Mouse (Mus musculus) adipocyte (in vitro differentiated cells): ENCODE measurements around the gene Prss44.
"Not testable (repeated sequence)": the region's sequence is repeated elsewhere in the genome, so short reads cannot be mapped to it uniquely, and the experiment has no call there.

ENCODE experiments used
- DNase-seq: peaks from one replicate; pipeline ENCODE4 v3.0.0-alpha.2; 2016; ENCODE audit warnings: low spot score

Prss44 gene

DNA sequence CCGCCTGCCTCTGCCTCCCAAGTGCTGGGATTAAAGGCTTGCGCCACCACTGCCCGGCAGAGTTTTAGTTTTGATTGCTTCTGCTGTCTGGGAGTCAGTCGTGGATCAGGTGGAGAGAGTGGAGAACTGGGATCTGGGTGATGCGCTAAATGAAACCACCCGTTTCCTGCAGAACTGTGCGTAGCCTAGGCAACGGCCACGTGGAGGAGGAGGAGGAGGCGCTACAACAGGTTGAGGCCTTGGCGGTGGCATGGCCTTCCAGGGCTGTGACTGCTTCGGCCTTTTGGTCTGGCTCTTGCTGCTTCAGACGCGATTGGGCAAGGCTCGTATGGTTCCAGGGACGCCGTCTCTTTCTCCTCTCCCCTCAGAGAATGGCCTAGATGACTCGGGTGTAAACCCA lies at the start of gene Prss44:
Gene Prss44, plus strand, starts transcription at position 206 of the 400 bp plus-strand sequence.
- no peak for DNase-seq

DNA sequence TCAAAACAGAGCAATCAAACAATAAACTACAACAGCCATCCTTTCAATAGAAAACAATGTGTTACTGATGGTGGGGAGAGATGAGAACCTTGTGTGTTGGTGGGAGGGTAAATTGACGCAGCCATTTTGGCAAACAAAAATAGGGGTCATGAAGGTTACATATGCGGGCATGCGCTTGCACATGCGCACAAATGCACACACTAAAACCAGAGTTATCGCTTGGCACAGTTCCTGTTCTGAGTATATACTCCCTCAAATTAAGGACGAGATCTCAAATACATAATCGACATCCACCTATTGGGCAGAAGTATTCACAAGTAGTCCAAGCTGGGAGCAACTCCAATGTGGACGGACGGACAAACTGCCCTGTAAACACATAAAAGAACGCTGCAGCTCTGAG lies 41.5 kb upstream of the Prss44 start:
- DNase-seq = no peak

DNA sequence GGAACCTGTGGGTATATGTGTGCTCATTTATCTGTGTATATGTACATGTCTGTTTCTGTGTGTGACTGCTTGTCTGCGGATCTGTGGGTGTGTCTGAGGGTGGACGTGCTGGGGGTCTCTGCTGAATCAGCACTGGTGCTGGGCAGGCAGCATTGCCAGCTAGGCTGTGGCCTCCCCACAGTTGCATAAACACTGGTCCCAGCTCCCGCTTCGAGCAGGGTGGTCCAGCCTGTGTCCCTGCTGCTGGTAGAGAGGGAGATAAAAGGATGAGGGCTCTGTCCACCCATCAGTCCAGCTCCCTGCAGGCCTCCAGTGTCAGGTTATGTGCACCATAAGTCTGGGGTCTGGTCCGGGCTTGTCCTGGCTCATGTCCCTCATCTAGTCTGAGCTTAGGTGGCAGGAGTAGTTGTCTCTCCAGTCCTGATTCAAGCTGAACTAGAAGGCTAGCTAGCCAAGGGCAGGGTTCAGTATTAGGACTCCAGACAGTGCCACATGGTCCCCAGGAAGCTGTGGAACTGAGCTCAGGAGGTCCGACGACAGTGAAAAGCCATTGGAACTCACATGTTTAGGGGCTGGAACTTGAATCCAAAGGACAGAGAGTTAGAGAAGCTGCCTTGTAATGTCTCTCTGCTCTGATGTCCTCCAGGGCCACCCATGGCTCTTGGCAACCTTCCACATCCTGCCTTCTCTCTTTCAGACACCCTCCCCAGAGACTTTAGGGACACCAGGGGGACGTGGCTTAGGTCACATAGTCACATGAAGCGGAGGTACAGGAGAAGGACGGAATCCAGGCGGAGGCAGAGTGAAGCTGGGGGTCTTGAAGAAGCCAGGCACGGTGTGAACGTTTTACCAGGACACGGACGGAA lies 39.2 kb upstream of the Prss44 start:
- no peak for DNase-seq

DNA sequence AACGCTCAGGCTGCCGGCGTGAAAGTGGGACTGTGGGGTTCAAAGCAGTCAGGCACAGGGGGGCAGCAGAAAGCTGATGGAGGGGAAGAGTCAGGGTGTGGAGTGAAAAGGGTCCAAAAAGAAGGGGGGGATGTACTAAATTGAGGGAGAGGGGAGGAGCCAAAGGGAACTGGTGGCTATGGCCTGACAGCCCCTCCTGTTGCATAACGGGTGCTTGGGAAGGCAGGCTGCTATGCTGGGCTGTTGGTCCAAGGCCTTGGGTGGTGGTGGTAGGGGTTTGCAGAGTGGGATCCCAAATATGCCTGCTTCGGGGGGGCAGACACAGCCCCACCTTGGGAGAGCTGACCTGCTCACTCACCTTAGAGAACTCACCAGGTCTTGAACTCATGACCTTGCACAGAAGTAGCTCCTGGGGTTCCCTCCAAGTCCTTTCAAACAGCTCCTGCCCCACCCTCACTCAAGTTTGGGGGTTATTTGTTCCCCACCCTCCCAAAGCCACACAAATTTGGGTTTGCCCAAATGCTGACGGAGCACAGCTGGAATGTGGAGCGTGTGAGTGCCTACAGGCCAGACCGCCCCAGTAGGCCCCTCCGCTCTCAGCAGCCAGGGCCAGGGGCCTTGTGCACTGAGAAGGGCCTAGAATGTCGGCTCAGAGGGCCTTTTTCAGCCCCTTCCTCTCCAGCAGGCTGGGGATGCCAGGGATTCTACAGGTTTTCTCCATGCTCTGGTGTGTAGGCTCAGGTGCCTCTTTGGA lies 38.3 kb upstream of the Prss44 start:
- DNase-seq = no peak

DNA sequence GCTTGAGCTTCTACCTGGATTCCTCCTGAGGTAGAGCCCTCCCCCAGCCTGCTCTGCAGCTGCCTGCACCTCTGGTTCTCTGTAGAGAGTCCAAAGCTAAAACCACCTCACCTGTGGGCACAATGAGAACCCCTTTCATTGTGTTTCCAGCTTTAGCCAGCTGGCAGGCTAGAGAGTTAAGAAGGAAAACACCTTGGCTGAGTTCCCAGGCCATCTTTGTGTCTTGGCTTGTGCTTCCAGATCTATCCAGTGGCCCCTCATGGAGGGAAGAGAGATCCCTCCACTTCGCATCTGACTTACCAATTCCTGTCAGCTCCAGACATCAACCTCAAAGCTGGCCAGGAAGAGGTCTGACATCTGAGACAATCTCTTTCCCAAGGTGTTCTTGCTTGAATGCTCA lies 35.7 kb upstream of the Prss44 start:
- no peak for DNase-seq

DNA sequence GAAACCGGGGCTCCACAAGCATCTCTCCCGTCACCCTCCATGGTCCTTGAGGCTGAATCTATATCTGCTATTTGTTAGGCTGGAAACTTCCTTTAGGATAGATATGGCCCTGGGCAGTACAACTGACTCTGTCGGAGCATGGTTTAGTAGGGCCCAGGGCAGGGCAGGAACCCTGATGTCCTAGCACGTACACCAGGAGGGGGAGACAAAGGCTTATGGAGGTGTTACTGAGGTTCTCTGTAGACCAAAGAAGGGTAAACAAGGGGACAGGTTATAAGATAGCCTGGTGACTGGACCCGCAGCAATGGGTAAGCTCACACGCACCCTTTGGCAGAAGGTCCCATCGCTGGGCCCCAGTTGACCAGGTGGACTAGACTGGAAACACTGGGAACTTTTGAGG lies 35.2 kb upstream of the Prss44 start:
- no peak for DNase-seq

DNA sequence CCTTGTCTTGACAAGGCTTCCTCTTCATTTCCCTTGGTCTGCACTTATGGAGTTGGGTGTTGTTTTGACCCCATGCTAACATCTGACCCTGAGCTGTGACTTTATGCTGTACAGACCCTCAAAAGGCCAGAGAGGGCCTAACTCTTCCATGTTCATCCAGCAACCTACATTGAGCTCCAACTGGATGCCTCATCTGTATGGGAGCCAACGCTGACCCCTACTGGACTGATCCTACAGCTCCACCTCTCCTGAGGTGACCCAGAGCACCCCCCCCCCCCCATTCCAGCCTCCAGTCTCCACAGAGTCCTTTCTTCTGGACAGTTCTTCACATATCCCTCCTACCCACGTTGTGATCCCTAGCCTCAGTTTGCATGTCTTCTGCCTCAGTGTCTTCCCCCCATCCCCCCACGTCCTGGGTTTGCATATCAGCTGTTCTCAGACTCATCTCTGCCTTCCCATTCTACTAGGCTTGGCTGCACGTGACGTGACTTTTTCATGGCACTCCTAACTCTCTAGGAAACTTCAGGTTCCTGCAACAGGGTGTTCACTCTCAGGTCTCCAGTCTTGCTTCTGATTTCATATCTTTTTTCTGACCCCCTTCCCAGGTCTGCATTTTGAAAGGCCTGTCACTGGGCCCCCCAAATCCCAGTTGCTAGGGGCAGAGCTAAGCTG lies 34.4 kb upstream of the Prss44 start:
- DNase-seq = peak; percentile 44

DNA sequence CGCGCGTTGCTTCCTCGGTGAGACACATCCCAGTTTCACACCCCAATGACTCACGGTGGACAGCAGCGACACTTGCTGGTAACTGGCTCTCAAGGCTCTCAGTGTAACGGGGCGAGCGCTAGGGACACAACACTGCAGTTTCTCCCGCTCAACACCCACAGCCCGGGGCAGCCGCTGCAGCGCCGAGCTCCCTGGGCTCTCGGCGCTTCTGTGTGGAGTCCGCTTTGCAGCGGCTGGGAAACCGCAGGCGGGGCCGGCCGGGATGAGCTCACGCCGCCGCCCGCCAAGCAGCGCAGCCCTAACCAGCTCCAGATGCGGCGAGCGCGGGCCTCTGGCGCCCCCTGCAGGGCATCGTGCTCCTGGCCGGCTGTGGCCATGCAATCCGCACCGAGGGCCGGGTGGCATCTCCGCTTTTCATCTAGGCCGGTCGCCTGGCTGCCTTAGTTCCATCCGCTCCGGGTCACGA lies 32.5 kb upstream of the Prss44 start:
- peak; percentile 87 for DNase-seq

DNA sequence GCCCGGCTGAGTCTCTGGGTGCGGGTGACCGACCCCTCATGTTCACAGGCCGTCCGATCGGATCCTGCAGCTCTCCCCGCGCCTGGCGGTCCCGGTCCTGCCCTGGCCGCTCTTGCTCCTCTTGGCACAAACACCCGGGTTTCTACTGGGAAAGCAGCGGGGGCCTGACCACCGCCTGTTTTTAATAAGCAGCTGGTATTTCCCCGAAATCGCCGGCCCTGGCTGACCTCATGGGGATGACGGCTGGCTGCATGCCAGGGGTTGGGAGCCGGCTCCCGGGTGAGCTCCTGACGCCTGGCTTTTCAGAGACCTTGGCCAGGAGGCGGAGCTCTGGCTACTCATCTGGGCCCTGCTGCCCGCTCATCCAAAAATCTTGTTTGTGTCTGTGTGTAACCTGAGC lies 32.1 kb upstream of the Prss44 start:
- DNase-seq = peak; percentile 92

DNA sequence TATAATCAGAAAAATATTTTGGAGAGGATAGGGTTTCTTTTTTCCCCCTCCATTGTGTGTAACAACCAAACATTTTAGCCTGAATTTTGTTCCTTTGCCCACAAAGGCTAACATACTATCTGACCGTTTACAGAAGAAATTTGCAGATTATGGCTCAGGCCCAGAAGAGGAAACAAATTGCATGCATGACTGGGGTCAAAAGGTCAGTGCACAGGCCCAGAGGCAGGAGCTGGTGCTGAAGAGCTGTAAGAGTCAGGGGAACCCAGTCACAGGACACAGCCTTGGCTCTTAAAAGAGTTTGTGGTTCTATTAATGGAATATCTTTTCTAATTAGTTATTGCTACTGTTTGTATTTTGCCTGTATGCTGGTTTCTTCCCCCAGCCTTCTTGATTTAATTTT lies 30.2 kb upstream of the Prss44 start:
- DNase-seq = peak; percentile 50

DNA sequence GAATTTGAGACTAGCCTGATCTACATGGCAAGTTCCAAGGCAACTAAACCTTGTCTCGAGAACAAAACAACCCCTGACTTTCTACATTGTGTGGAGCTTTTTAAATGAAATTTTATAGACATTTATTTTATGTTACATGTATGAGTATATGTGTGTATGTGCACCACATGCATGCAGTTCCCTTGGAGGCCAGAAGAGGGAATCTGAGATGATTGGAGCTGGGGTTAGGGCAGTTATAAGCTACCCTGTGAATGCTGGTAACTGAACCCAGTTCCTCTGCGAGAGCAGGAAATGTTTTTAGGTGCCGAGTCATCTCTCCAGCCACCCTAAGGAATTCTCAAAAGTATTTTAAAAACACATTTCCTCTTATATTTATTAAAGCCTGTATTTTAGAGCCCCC lies 25.6 kb upstream of the Prss44 start:
- no peak for DNase-seq

DNA sequence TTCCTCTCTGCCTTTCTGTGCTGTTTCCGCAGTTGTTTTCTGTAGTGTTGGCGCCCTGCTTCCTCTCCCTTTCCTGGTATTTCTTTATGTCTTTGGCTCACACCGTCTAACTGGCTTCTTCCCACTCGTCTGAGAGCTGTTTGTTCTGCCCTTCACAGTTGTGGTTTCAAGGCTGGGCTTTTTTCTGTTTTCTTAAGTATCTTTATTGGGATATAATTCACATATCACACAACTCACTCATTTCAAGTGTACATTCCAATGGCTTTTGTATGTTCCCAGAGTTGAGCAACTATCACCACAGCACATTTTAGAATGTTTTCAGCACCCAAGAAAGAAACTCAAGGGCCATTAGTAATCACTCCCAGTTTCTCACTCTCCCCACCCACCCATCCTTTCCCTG lies 23.3 kb upstream of the Prss44 start:
- DNase-seq = peak; percentile 21

DNA sequence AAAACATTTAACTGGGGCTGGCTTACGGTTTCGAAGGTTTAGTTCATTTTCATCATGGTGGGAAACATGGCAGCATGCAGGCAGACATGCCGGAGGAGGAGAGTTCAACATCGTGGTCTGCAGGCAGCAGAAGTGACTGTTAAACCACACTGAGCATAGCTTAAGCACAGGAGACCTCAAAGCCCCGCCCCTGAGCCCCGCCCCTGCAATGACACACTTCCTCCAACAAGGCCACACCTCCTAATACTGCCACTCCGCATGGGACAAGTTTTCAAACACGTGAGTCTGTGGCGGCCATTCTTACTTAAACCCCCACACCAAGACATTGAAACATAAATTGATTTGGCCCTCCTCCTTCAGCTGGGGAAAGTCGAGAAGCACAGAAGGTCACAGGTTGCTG lies 16.8 kb upstream of the Prss44 start:
- no peak for DNase-seq

DNA sequence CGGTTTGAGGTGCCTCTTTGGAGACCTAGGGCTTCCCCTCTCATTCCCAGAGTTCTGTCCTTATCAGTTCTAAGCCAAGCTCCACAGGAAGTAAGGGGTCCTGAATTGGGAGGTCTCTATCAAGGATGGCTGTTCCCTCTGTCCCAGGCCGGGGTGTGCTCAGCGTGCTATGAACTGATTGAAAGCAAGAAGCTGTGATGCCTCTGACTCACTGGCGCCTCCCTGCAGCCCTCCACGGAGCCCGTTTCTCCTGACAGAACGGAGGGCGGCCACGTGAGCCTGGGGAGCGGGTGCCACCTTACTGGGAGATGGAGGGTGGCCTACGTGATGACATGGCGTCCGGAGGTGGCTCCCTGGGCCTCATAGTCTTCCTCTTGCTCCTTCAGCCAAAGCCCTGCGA lies 15.9 kb upstream of the Prss44 start, which contains the start of gene Prss42:
Gene Prss42, plus strand, starts transcription at position 301 of the 400 bp plus-strand sequence.
- DNase-seq = no peak

DNA sequence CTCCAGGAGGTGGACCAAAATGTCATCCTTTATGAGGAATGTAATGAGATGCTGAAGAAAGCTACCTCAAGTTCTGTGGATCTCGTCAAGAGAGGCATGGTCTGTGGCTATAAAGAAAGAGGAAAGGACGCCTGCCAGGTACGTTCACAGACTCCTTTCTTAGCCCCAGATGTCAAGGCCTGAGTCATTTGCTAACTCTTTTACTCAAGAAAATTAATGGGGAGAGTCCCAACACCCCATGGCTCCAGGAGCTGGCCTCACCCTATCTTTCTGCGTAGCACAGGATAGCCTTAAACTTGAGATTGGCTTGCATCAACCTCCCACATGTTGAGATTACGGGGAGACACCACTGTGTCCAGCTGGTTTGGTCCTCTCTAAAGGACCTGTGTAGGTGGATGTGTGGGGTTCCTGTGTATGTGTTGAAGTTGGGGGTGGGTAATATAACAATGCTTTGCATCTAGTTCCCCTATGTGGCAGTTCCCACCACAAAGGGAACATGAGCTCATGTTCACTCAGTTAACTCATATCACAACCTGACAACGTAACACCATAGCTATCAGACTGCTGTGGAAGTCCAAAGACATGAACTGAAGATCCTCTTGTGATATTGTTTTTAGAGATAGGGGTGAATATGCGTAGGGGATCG lies 12.8 kb upstream of the Prss44 start:
- no peak for DNase-seq

DNA sequence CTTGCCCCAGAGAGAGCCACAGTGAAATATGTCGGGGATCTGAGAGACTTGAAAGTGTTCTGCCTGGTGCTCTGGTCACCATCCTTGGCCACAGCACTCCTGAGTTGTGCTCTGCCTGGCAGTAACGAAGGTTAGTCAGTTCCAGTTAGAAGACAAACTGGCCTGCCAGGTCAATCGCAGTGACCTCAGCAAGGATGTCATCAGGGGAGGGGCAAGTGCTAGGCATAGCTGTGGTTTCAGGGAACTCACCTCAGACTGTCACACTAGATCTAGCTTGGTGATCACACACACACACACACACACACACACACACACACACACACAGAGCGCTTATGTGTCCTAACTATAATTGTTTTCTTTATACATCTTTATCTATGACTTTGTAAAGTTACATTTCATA lies 10.5 kb upstream of the Prss44 start:
- no peak for DNase-seq

DNA sequence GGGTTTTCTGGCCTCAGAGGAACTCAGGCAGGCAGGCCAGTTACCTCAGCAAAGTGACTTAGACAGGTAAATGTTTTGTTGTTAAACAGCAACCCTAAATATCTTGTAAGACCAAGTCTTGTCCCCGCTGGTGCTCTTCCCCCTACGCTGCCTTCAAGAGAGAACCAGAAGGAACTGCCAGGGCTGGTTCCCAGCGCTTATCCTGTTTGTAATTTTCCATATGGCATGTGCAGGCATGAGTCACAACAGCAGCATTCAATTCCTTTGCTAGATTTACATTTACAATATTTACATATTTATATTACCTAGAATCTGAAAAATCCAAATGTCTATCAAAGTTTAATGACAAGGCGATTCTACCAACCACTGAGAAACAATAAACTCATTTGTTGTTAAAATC lies 3.7 kb upstream of the Prss44 start:
- DNase-seq = no peak

DNA sequence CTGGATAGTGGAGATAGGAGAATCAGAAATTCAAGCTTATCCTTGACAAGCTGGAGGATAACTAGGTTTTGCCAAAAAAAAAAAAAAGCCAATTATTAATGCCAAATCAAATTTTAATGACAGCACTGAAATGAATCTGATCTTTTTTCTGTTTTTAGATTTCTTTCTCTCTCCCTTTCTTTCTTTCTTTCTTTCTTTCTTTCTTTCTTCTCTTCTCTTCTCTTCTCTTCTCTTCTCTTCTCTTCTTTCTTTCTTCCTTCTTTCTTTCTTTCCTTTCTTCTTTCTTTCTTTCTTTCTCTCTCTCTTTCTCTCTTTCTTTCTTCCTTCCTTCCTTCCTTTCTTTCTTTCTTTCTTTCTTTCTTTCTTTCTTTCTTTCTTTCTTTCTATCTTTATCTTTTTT lies 6.8 kb downstream of the Prss44 start:
- DNase-seq = not testable (repeated sequence)

DNA sequence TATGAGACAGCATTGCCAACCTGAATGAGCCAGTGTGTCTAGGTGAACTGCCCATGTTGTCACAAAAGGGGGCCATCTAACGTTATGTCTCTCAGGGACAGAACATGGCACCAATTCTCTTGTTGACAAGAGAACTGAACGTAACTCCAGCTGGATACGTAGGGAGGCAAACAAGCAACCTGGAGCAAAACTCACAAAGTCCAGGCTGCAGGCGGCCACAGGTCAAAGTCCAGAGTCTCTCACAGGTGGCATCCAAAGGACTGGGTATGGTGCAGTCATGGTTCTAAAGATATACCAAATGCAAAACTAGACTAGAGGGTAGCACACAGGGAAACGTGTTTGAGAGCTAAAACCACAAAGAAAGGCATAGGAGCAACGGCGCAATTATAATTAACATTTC lies 7.6 kb downstream of the Prss44 start:
- DNase-seq = no peak

DNA sequence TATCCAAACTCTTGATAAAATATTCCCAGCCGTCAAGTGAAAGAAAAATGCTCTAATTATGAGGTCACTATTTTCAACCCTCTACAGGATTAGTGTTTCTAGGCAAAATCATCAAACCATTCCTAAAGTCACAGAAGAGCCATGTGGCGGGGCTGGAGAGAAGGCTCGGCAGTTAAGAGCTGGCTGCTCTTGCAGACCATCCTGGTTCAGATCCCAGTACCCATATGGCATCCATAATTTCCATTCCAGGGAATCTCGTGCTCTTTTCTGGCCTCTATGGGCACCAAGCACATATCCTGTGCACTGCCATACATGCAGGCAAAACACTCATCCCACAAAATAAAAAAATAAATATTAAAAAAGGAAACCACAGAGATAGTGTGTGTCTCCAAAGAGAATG lies 11.6 kb downstream of the Prss44 start:
- DNase-seq = no peak

DNA sequence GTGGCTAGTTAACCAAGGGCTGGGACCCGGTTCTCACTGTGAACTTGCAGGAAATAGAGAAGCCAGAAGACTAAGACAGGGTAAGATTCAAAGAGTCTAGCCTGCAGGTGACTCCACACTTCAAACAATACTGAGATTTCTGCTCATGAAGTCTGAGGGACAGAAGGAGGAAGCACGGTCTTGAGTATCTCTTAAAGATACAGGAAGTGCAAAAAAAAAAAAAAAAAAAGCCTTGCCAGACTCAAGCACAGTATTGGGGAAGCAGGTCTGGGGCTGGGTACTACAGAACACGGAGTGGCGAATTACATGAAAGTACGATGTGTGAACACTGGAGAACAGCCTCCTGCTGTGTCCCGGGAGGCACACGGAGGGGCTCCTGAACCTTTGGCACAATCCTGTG lies 12.0 kb downstream of the Prss44 start:
- DNase-seq = no peak

DNA sequence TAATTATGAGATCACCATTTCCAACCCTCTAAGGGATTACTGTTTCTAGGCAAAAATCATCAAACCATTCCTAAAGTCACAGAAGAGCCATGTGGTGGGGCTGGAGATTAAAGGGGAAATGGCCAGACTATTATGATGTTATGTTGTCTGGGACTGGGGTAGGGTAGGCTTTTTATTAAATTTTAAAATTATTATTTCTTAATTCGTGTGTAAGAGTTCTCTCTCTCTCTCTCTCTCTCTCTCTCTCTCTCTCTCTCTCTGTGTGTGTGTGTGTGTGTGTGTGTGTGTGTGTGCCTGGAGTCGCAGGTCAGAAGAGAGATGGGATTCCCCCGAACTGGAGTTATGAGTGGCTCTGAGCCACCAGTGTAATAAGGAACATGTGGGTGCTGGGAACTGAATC lies 12.6 kb downstream of the Prss44 start, which contains the start of gene Prss43:
Gene Prss43, plus strand, starts transcription at position 301 of the 400 bp plus-strand sequence.
- no peak for DNase-seq
